Mouse (Mus musculus) midbrain, embryonic 11.5 days (tissue): ENCODE measurements around the gene Tle6. TPM values are rescaled to one million over a fixed set of nuclear protein-coding genes. Genes with fewer than 3 reads are reported as not detected.
A peak's percentile ranks its signal among the peaks of the same experiment; 100 is the strongest.

Experiments used
- ATAC-seq: fragments of 200-750 bp; cut with Nextera tagmentation; 2 replicates; pipeline ENCODE4 v1.8.0; 2017; ENCODE audit warnings: moderate TSS enrichment, moderate library complexity; ENCODE audit not compliant: low FRiP score
- DNase-seq: peaks from one replicate; pipeline ENCODE4 v3.0.0; 2015; ENCODE audit warnings: low spot score; ENCODE audit errors: missing footprints
- H3K27ac ChIP-seq: fragments of 300-500 bp; sonication (generic); 2 replicates; pipeline ENCODE4 v1.5.1; 2014; ENCODE audit warnings: low read depth, low read length
- H3K27me3 ChIP-seq: fragments of 300-500 bp; sonication (generic); 2 replicates; pipeline ENCODE4 v1.6.1; 2014; ENCODE audit warnings: mild to moderate bottlenecking, low read length, moderate library complexity, mixed read lengths; ENCODE audit not compliant: control insufficient read depth, insufficient read depth
- H3K36me3 ChIP-seq: fragments of 300-500 bp; sonication (generic); 2 replicates; pipeline ENCODE4 v1.6.1; 2014; ENCODE audit warnings: mild to moderate bottlenecking, low read length, moderate library complexity, mixed read lengths; ENCODE audit not compliant: control insufficient read depth, insufficient read depth
- H3K4me1 ChIP-seq: fragments of 300-500 bp; sonication (generic); 2 replicates; pipeline ENCODE4 v1.6.1; 2014; ENCODE audit warnings: low read length; ENCODE audit not compliant: control insufficient read depth, insufficient read depth
- H3K4me2 ChIP-seq: fragments of 300-500 bp; sonication (generic); 2 replicates; pipeline ENCODE4 v1.6.1; 2014; ENCODE audit warnings: mild to moderate bottlenecking, moderate library complexity
- H3K4me3 ChIP-seq: fragments of 300-500 bp; sonication (generic); 2 replicates; pipeline ENCODE4 v1.5.1; 2014; ENCODE audit warnings: low read depth, low read length
- H3K9ac ChIP-seq: fragments of 300-500 bp; sonication (generic); 2 replicates; pipeline ENCODE4 v1.6.1; 2014; ENCODE audit warnings: low read length
- H3K9me3 ChIP-seq: fragments of 300-500 bp; sonication (generic); 2 replicates; pipeline ENCODE4 v1.6.1; 2016; ENCODE audit warnings: low read length; ENCODE audit not compliant: control insufficient read depth
- WGBS: fragments of 180-500 bp; shearing (Covaris S2); extraction: QIAGEN DNeasy Blood & Tissue Kit; methylation state at CpG from one replicate; pipeline ENCODE4 v1.1.7; 2014; 5-methylcytosine and 5-hydroxymethylcytosine counted together
- polyA plus RNA-seq: library from polyadenylated mRNA; unstranded; fragments of >200 nt; fragmentation: Nextera tagmentation; extraction: Ambion mirVana; gene quantifications from 2 replicates; pipeline ENCODE4 v1.2.1, GENCODE M21; 2014

The Tle6 gene
- polyA plus RNA-seq, 1 experiment from 2014 or later = 6.0 TPM

- WGBS = 2% methylated on average over 55 of the region's 59 CpGs
- Histone ChIP-seq H3K9ac (peak within 1 kb of the TSS; percentile 86), H3K36me3 (no peaks in the 10 kb centered on the region), H3K27ac (peak within 1 kb of the TSS; percentile 80), H3K4me1 (peaks cover 23% of the 10 kb centered on the region), H3K9me3 (no peaks in the 10 kb centered on the region), H3K4me2 (peak within 1 kb of the TSS; percentile 82), H3K4me3 (peak within 1 kb of the TSS; percentile 65), H3K27me3 (no peaks in the 10 kb centered on the region)
- peak; percentile 100 for DNase-seq
- peak; percentile 95 for ATAC-seq
These were observed 55.6 kb downstream of the Tle6 start, which contains the start of gene Gna11 for GRCm38 (mm10) chr10:81545161-81545747. Gene Gna11 (minus strand): TSS chr10:81545190.

- ATAC-seq = peak; percentile 29
These were observed 56.3 kb downstream of the Tle6 start for GRCm38 (mm10) chr10:81544296-81545160.

GRCm38 (mm10) chr10:81543633-81544032 lies 57.2 kb downstream of the Tle6 start:
- Histone ChIP-seq H3K4me2 (peak overlapping the region; percentile 82), H3K4me3 (peak overlapping the region; percentile 65), H3K36me3 (no peaks in the 10 kb centered on the region), H3K4me1 (peaks cover 23% of the 10 kb centered on the region), H3K27me3 (no peaks in the 10 kb centered on the region), H3K27ac (no peak overlapping the region), H3K9ac (peak overlapping the region; percentile 86), H3K9me3 (no peaks in the 10 kb centered on the region)
- ATAC-seq (no peak), DNase-seq (no peak)
- WGBS = 67% methylated on average over 1 of the region's 1 CpGs

More at GRCm38 (mm10) chr10:81544296-81545160, 56.3 kb downstream of the Tle6 start:
- no peaks in the 10 kb centered on the region for H3K9me3 ChIP-seq
- WGBS = under 1% methylated on average over 91 of the region's 93 CpGs
- no peaks in the 10 kb centered on the region for H3K36me3 ChIP-seq
- H3K4me3 ChIP-seq = peak overlapping the region; percentile 65
- DNase-seq = peak; percentile 94
- H3K4me2 ChIP-seq = peak overlapping the region; percentile 82
- peaks cover 23% of the 10 kb centered on the region for H3K4me1 ChIP-seq
- no peaks in the 10 kb centered on the region for H3K27me3 ChIP-seq
- H3K9ac ChIP-seq = peak overlapping the region; percentile 86
- peak overlapping the region; percentile 55; the same call in 1 of the 2 replicates for H3K27ac ChIP-seq

GRCm38 (mm10) chr10:81542727-81543460 lies 58.0 kb downstream of the Tle6 start:
- Histone ChIP-seq H3K4me2 (peak overlapping the region; percentile 82), H3K4me3 (0 out of 2 replicates have a peak overlapping the region, but pooled peaks have one; percentile 2), H3K4me1 (peaks cover 23% of the 10 kb centered on the region), H3K36me3 (no peaks in the 10 kb centered on the region), H3K27me3 (no peaks in the 10 kb centered on the region), H3K9ac (peak overlapping the region; percentile 86), H3K9me3 (no peaks in the 10 kb centered on the region), H3K27ac (no peak overlapping the region)
- no peak for DNase-seq
- whole genome bisulfite sequencing = 78% methylated on average over 7 of the region's 7 CpGs
- no peak for ATAC-seq

- Histone ChIP-seq H3K9ac (0 out of 2 replicates have a peak overlapping the region, but pooled peaks have one; percentile 12), H3K4me1 (peaks cover 23% of the 10 kb centered on the region), H3K4me2 (no peak overlapping the region), H3K36me3 (peaks cover 1% of the 10 kb centered on the region; the same call in 1 of the 2 replicates), H3K27me3 (no peaks in the 10 kb centered on the region), H3K4me3 (no peak overlapping the region), H3K9me3 (no peaks in the 10 kb centered on the region), H3K27ac (no peak overlapping the region)
- WGBS = 85% methylated on average over 10 of the region's 10 CpGs
- DNase-seq (no peak), ATAC-seq (no peak)
These were observed 59.1 kb downstream of the Tle6 start for GRCm38 (mm10) chr10:81541803-81542202.

GRCm38 (mm10) chr10:81541363-81541762 lies 59.5 kb downstream of the Tle6 start:
- Histone ChIP-seq H3K9me3 (no peaks in the 10 kb centered on the region), H3K4me1 (peaks cover 23% of the 10 kb centered on the region), H3K4me3 (no peak overlapping the region), H3K27me3 (no peaks in the 10 kb centered on the region), H3K36me3 (peaks cover 4% of the 10 kb centered on the region; the same call in 1 of the 2 replicates), H3K4me2 (no peak overlapping the region), H3K27ac (no peak overlapping the region), H3K9ac (no peak overlapping the region; the same call in 1 of the 2 replicates)
- no peak for DNase-seq
- ATAC-seq = no peak
- 91% methylated on average over 5 of the region's 5 CpGs for WGBS

Other genes with a start within 250 kb of the Tle6 start
- 2.8 and 4.4 TPM in 2 replicates for gene Mfsd12, start 243.6 kb downstream of the Tle6 start, polyA plus RNA-seq
- gene 4930404N11Rik, start 235.3 kb downstream of the Tle6 start, polyA plus RNA-seq = 0.12 TPM in 1 of 2 replicates, not detected in the other
- gene Fzr1, start 222.6 kb downstream of the Tle6 start, polyA plus RNA-seq = 94.3 and 104 TPM in 2 replicates
- 43.3 and 53.7 TPM in 2 replicates for gene Dohh, start 216.6 kb downstream of the Tle6 start, polyA plus RNA-seq
- gene Gm48551, start 216.6 kb downstream of the Tle6 start, polyA plus RNA-seq = 2.7 and 2.9 TPM in 2 replicates
- 0.20 and 0.47 TPM in 2 replicates for gene Gm48552, start 212.1 kb downstream of the Tle6 start, polyA plus RNA-seq
- 2.3 and 2.7 TPM in 2 replicates for gene Smim24, start 208.0 kb downstream of the Tle6 start, polyA plus RNA-seq
- gene Nfic, start 145.4 kb downstream of the Tle6 start, polyA plus RNA-seq = 6.6 and 6.9 TPM in 2 replicates
- gene Celf5, start 118.4 kb downstream of the Tle6 start, polyA plus RNA-seq = 10.0 and 13.1 TPM in 2 replicates
- gene Ncln, start 104.7 kb downstream of the Tle6 start, polyA plus RNA-seq = 40.4 and 44.5 TPM in 2 replicates
- gene S1pr4, start 100.9 kb downstream of the Tle6 start, polyA plus RNA-seq = 0.37 and 0.43 TPM in 2 replicates
- 1.1 and 1.4 TPM in 2 replicates for gene Gna15, start 76.8 kb downstream of the Tle6 start, polyA plus RNA-seq
- gene Gna11, start 55.9 kb downstream of the Tle6 start, polyA plus RNA-seq = 55.8 and 59.3 TPM in 2 replicates
- 306 and 325 TPM in 2 replicates for gene Aes, start 41.6 kb downstream of the Tle6 start, polyA plus RNA-seq
- 6.0 and 6.2 TPM in 2 replicates for gene Tle2, start 26.5 kb downstream of the Tle6 start, polyA plus RNA-seq
- 0.47 and 0.89 TPM in 2 replicates for gene BC025920, start 5.2 kb upstream of the Tle6 start, polyA plus RNA-seq
- 36.6 and 38.9 TPM in 2 replicates for gene Sirt6, start 26.7 kb upstream of the Tle6 start, polyA plus RNA-seq
- 4.2 and 4.6 TPM in 2 replicates for gene Ankrd24, start 27.5 kb upstream of the Tle6 start, polyA plus RNA-seq
- gene Gm10778, start 48.0 kb upstream of the Tle6 start, polyA plus RNA-seq = 6.5 and 6.7 TPM in 2 replicates
- 19.7 and 22.9 TPM in 2 replicates for gene Zfp433, start 103.8 kb upstream of the Tle6 start, polyA plus RNA-seq
- gene Gm3055, start 170.1 kb upstream of the Tle6 start, polyA plus RNA-seq = 17.8 and 20.4 TPM in 2 replicates
- gene Gm4767, start 211.1 kb upstream of the Tle6 start, polyA plus RNA-seq = 3.6 and 4.2 TPM in 2 replicates